Mouse (Mus musculus) kidney, embryonic 15.5 days (tissue): ENCODE data around the gene Cnga1. TPM values are rescaled to one million over a fixed set of nuclear protein-coding genes. Genes with fewer than 3 reads are reported as not detected.
A peak's percentile ranks its signal among the peaks of the same experiment; 100 is the strongest.

Source experiments
- ATAC-seq: fragments of 200-750 bp; cut with Nextera tagmentation; replicated peaks from 2 replicates; pipeline ENCODE4 v1.8.0; 2017; ENCODE audit warnings: moderate TSS enrichment; ENCODE audit not compliant: low FRiP score
- H3K27ac ChIP-seq: fragments of 300-500 bp; sonication (generic); 2 replicates; pipeline ENCODE4 v1.5.1; 2015; ENCODE audit warnings: mild to moderate bottlenecking, inconsistent platforms
- H3K27me3 ChIP-seq: fragments of 300-500 bp; sonication (generic); 2 replicates; pipeline ENCODE4 v1.6.1; 2015; ENCODE audit warnings: inconsistent platforms
- H3K36me3 ChIP-seq: fragments of 300-500 bp; sonication (generic); 2 replicates; pipeline ENCODE4 v1.6.1; 2015; ENCODE audit warnings: inconsistent platforms
- H3K4me1 ChIP-seq: fragments of 300-500 bp; sonication (generic); 2 replicates; pipeline ENCODE4 v1.6.1; 2015; ENCODE audit warnings: inconsistent platforms
- H3K4me2 ChIP-seq: fragments of 300-500 bp; sonication (generic); 2 replicates; pipeline ENCODE4 v1.6.1; 2015; ENCODE audit warnings: moderate library complexity, mild to moderate bottlenecking, inconsistent platforms
- H3K4me3 ChIP-seq: fragments of 300-500 bp; sonication (generic); replicated peaks from 2 replicates; pipeline ENCODE4 v1.5.1; 2015; ENCODE audit warnings: mild to moderate bottlenecking, inconsistent platforms
- H3K9ac ChIP-seq: fragments of 300-500 bp; sonication (generic); 2 replicates; pipeline ENCODE4 v1.6.1; 2015; ENCODE audit warnings: mild to moderate bottlenecking, inconsistent platforms
- H3K9me3 ChIP-seq: fragments of 300-500 bp; sonication (generic); replicated peaks from 2 replicates; pipeline ENCODE4 v1.6.1; 2016; ENCODE audit warnings: inconsistent platforms
- WGBS: fragments of 180-500 bp; shearing (Covaris S2); methylation state at CpG from one replicate; pipeline ENCODE4 v1.1.7; 2015; ENCODE audit warnings: mixed read lengths; 5-methylcytosine and 5-hydroxymethylcytosine counted together
- polyA plus RNA-seq: library from polyadenylated mRNA; unstranded; fragments of >200 nt; fragmentation: Nextera tagmentation; extraction: Ambion mirVana; gene quantifications from 2 replicates; pipeline ENCODE4 v1.2.1, GENCODE M21; 2015

Gene Cnga1
- polyA plus RNA-seq: not detected in 2 replicates

DNA sequence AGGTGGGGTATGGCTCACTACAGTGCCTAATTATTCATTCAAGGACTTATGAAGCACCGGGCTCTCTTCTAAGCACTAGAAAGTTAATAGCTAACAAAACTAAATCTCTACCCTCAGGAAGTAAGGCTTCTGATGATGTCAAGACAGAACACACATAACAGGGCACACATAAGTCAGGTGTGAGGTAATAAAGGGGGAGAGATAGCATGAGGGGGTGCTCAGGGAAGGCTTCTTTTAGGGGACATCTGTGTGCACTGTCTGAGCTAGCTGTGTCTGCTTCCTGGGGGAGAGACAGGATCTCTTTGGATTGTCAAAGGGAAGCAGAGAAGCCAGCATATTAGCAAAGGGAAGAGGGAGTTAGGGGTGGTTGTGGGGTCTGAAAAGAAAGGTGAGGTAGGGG lies at the start of gene Cnga1:
TSS of gene Cnga1 (minus strand) at position 101 of the 400 bp plus-strand sequence.
- H3K9ac ChIP-seq: no peak within 1 kb of the TSS
- H3K4me2 ChIP-seq: no peak within 1 kb of the TSS
- H3K27me3 ChIP-seq: peaks cover 23% of the 10 kb centered on the region; the same call in 1 of the 2 replicates
- no peak for ATAC-seq
- H3K9me3 ChIP-seq: no peaks in the 10 kb centered on the region
- 60% methylated on average over 1 of the region's 1 CpGs for WGBS
- no peak within 1 kb of the TSS for H3K27ac ChIP-seq
- no peaks in the 10 kb centered on the region for H3K36me3 ChIP-seq
- H3K4me3 ChIP-seq: no peak within 1 kb of the TSS
- H3K4me1 ChIP-seq: peaks cover 24% of the 10 kb centered on the region

DNA sequence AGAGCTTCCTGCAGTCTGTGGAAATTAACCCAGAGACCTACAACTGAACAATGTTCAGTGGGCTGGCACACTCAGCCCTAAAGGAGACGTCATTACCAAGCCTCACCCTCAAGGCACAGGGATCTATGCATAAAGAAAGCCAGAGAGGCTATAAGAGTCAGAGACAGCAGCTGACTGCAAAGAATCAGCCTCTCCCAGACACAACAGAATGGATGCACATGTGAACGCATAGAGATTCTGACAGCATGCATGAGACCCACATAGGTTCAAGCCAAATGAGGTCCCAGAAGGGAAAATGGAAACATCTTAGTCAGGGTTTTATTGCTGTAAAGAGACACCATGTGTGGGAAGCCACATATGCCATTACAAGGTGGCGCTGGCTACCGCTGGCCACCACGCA lies 46.4 kb upstream of the Cnga1 start:
- Histone ChIP-seq H3K9me3 (no peaks in the 10 kb centered on the region; the same call in 1 of the 2 replicates), H3K36me3 (no peaks in the 10 kb centered on the region), H3K9ac (no peak overlapping the region), H3K4me1 (no peaks in the 10 kb centered on the region), H3K4me3 (no peak overlapping the region), H3K4me2 (no peak overlapping the region), H3K27me3 (no peaks in the 10 kb centered on the region), H3K27ac (no peak overlapping the region)
- WGBS: 88% methylated on average over 5 of the region's 5 CpGs
- ATAC-seq: no peak

DNA sequence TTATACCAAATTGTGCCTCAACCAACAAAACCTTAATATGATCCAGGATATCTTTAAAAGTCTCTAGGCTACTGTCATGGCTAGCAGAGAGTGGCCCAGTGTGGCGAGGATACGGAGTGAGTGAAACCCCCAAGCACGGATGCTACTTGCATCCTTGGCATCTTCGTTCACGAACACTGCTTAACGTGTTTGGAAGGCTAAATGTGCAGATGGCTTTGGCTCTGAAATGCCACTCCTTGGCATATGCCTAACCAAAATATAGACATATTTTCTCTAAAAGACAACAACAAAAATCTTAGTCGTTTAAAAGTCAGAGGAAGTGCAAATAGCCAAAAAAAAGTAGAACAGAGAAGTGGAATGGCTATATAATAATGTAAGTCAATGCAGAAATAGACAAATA lies 45.5 kb upstream of the Cnga1 start:
- Histone ChIP-seq H3K9ac (no peak overlapping the region), H3K4me3 (no peak overlapping the region), H3K4me2 (no peak overlapping the region), H3K4me1 (no peaks in the 10 kb centered on the region), H3K36me3 (no peaks in the 10 kb centered on the region), H3K9me3 (no peaks in the 10 kb centered on the region; the same call in 1 of the 2 replicates), H3K27me3 (no peaks in the 10 kb centered on the region), H3K27ac (no peak overlapping the region)
- no peak for ATAC-seq
- WGBS: 92% methylated on average over 7 of the region's 7 CpGs

GRCm38 (mm10) chr5:72681451-72681850 lies 37.4 kb upstream of the Cnga1 start:
- no peak for ATAC-seq

GRCm38 (mm10) chr5:72674994-72675542 lies 31.0 kb upstream of the Cnga1 start:
- 74% methylated on average over 9 of the region's 9 CpGs for WGBS
- Histone ChIP-seq H3K36me3 (no peaks in the 10 kb centered on the region), H3K27me3 (no peaks in the 10 kb centered on the region), H3K4me3 (no peak overlapping the region), H3K27ac (peak overlapping the region; percentile 48; the same call in 1 of the 2 replicates), H3K9ac (no peak overlapping the region), H3K9me3 (no peaks in the 10 kb centered on the region), H3K4me2 (no peak overlapping the region), H3K4me1 (no peaks in the 10 kb centered on the region)
- no peak; the same call in 1 of the 2 replicates for ATAC-seq

More at GRCm38 (mm10) chr5:72681451-72681850, 37.4 kb upstream of the Cnga1 start:
- H3K4me1 ChIP-seq: no peaks in the 10 kb centered on the region
- no peaks in the 10 kb centered on the region for H3K36me3 ChIP-seq
- H3K9ac ChIP-seq: no peak overlapping the region
- no peak overlapping the region for H3K4me2 ChIP-seq
- H3K27me3 ChIP-seq: no peaks in the 10 kb centered on the region
- H3K9me3 ChIP-seq: no peaks in the 10 kb centered on the region
- H3K4me3 ChIP-seq: no peak overlapping the region
- WGBS: 78% methylated on average over 6 of the region's 6 CpGs
- no peak overlapping the region for H3K27ac ChIP-seq

- Histone ChIP-seq H3K27ac (no peak overlapping the region), H3K27me3 (no peaks in the 10 kb centered on the region), H3K9ac (no peak overlapping the region), H3K4me3 (no peak overlapping the region), H3K9me3 (no peaks in the 10 kb centered on the region), H3K36me3 (no peaks in the 10 kb centered on the region), H3K4me2 (no peak overlapping the region), H3K4me1 (no peaks in the 10 kb centered on the region)
- ATAC-seq: no peak
- 81% methylated on average over 8 of the region's 8 CpGs for WGBS
These were observed 27.1 kb upstream of the Cnga1 start for GRCm38 (mm10) chr5:72671017-72671699.

GRCm38 (mm10) chr5:72668351-72668750 lies 24.3 kb upstream of the Cnga1 start:
- H3K27me3 ChIP-seq: no peaks in the 10 kb centered on the region
- H3K4me3 ChIP-seq: no peak overlapping the region
- H3K4me1 ChIP-seq: no peaks in the 10 kb centered on the region
- H3K9me3 ChIP-seq: no peaks in the 10 kb centered on the region
- H3K36me3 ChIP-seq: no peaks in the 10 kb centered on the region
- H3K27ac ChIP-seq: no peak overlapping the region
- H3K4me2 ChIP-seq: no peak overlapping the region
- 86% methylated on average over 9 of the region's 9 CpGs for WGBS
- ATAC-seq: no peak
- H3K9ac ChIP-seq: no peak overlapping the region

DNA sequence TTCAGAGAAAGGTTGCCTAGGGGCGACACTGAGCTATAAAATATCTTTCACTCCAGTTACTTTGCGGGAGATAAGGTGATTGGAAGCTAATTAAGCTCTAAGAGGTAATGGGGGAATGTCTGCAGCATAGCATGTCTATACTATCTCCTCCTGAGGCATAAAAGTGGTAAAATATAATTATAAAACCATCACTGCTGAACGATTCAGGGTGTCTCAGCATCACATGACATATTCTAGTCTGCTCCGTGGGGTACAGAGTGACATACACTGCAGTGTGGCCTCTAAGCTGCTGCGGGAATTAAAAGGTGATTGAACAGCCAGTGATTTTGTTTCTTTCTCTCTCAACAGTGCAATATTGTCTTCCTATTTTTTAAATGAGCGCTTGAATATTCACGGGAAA lies 22.4 kb upstream of the Cnga1 start:
- Histone ChIP-seq H3K9me3 (no peaks in the 10 kb centered on the region), H3K4me2 (no peak overlapping the region), H3K27me3 (no peaks in the 10 kb centered on the region), H3K36me3 (no peaks in the 10 kb centered on the region), H3K4me1 (no peaks in the 10 kb centered on the region), H3K9ac (no peak overlapping the region), H3K4me3 (no peak overlapping the region), H3K27ac (no peak overlapping the region)
- WGBS: 81% methylated on average over 7 of the region's 7 CpGs
- ATAC-seq: no peak

DNA sequence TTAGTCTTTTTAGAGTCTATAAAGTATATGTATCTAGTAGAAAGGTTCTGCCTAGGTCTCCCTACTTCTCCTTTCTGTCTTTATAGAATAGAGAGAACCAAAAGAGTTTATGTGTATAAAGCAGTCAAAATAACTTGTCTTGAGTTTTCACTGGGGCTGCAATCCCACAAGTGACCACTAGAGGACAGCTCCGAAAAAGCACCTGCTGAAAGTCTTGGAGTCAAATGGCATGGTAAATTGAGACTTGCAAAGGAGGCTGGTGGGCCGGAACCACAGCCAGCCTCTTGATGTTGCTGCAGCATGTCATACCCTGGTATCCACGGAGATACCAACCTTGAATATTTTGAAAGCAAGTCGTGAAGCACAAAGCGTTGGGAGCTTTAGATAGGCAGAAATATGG lies 21.2 kb upstream of the Cnga1 start:
- H3K27ac ChIP-seq: no peak overlapping the region
- H3K27me3 ChIP-seq: no peaks in the 10 kb centered on the region
- no peak overlapping the region for H3K9ac ChIP-seq
- ATAC-seq: 0 out of 2 replicates have a peak, but pooled peaks have one; percentile 33
- 30% methylated on average over 5 of the region's 5 CpGs for WGBS
- no peaks in the 10 kb centered on the region for H3K4me1 ChIP-seq
- no peaks in the 10 kb centered on the region for H3K9me3 ChIP-seq
- H3K36me3 ChIP-seq: no peaks in the 10 kb centered on the region
- H3K4me2 ChIP-seq: no peak overlapping the region
- no peak overlapping the region for H3K4me3 ChIP-seq

GRCm38 (mm10) chr5:72664854-72665253 lies 20.8 kb upstream of the Cnga1 start:
- Histone ChIP-seq H3K4me1 (no peaks in the 10 kb centered on the region), H3K9ac (no peak overlapping the region), H3K4me2 (no peak overlapping the region), H3K36me3 (no peaks in the 10 kb centered on the region), H3K27me3 (no peaks in the 10 kb centered on the region), H3K4me3 (no peak overlapping the region), H3K27ac (no peak overlapping the region), H3K9me3 (no peaks in the 10 kb centered on the region)
- WGBS: 46% methylated on average over 3 of the region's 3 CpGs
- no peak for ATAC-seq

- Histone ChIP-seq H3K27me3 (no peaks in the 10 kb centered on the region), H3K9me3 (no peaks in the 10 kb centered on the region), H3K4me2 (no peak overlapping the region), H3K4me3 (no peak overlapping the region), H3K9ac (no peak overlapping the region), H3K36me3 (no peaks in the 10 kb centered on the region), H3K27ac (no peak overlapping the region), H3K4me1 (no peaks in the 10 kb centered on the region)
- no peak for ATAC-seq
- 84% methylated on average over 5 of the region's 5 CpGs for WGBS
These were observed 20.1 kb upstream of the Cnga1 start for GRCm38 (mm10) chr5:72664126-72664525.

DNA sequence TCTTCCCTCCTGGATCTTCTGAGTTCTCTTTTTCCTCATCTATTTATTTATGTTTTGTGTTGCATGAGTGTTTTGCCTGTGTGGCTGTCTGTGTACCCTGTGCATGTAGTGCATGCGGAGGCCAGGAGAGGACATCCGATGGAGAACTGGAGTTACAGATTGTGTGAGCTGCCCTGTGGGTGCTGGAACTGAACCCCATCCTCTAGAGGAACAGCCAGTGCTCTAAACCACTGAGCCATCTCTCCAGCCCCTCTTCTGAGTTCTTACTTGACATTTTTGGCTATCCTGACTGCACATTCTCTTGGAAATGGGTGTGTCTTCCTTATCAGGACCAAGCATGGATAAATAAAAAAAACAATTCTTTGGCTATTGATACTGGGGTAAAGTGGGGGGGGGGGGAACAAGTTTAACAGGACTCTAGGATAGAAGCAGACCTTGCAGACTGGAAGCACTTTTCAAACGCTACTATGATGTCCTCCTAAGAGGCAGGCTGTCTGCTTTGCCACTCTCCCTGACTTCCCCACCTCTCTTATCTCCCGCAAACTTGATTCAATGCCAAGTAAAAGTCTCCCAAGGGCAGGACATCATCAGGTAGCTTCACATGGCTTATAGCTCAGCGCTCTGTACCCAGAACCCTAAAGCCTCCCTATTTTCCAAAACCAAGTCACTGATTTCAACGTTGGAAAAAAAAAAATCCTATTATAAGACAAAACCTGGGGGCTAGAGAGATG lies 17.1 kb upstream of the Cnga1 start:
- Histone ChIP-seq H3K4me3 (no peak overlapping the region), H3K36me3 (no peaks in the 10 kb centered on the region), H3K4me1 (peaks cover 6% of the 10 kb centered on the region), H3K27me3 (no peaks in the 10 kb centered on the region), H3K9ac (no peak overlapping the region), H3K9me3 (no peaks in the 10 kb centered on the region), H3K4me2 (no peak overlapping the region), H3K27ac (no peak overlapping the region)
- 92% methylated on average over 6 of the region's 6 CpGs for WGBS
- no peak for ATAC-seq
